Mouse (Mus musculus) cerebellum, adult 2 months (tissue): ENCODE results near the gene Fam114a2.

Experiments used
- CTCF ChIP-seq: fragments of 200-500 bp; IDR thresholded peaks from 2 replicates; pipeline ENCODE4 v1.5.1; 2011; ENCODE audit warnings: low read depth, mild to moderate bottlenecking, control low read depth, low read length, moderate library complexity, borderline replicate concordance; ENCODE audit not compliant: insufficient read depth
- POLR2A ChIP-seq: fragments of 200-500 bp; IDR thresholded peaks from 2 replicates; pipeline ENCODE4 v1.6.1; 2011; ENCODE audit warnings: low read length, control low read depth, borderline replicate concordance; ENCODE audit not compliant: insufficient read depth

DNA sequence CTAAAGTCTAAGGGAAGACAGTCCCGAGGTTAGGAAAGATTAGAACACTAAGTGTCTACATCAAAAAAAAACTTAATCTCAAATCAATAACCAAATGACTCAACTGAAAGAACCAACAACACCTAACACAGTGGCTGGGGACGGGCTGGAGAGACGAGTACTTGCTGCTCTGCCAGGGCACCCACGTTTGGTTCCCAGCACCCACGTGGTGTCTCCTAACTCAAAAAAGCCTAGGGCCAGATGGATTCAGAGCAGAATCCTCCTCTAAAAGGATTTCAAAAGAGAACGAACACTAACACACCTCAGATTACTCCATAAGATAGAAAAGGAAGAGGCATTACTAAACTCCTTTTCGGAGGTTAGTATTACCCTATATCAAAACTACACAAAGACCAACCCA is 47.4 kb downstream of the Fam114a2 start:
- TF ChIP-seq CTCF, result no peak
- TF ChIP-seq POLR2A, result no peak
